8 mouse cellular contexts compared by ENCODE assay signal in the genomic region with DNA sequence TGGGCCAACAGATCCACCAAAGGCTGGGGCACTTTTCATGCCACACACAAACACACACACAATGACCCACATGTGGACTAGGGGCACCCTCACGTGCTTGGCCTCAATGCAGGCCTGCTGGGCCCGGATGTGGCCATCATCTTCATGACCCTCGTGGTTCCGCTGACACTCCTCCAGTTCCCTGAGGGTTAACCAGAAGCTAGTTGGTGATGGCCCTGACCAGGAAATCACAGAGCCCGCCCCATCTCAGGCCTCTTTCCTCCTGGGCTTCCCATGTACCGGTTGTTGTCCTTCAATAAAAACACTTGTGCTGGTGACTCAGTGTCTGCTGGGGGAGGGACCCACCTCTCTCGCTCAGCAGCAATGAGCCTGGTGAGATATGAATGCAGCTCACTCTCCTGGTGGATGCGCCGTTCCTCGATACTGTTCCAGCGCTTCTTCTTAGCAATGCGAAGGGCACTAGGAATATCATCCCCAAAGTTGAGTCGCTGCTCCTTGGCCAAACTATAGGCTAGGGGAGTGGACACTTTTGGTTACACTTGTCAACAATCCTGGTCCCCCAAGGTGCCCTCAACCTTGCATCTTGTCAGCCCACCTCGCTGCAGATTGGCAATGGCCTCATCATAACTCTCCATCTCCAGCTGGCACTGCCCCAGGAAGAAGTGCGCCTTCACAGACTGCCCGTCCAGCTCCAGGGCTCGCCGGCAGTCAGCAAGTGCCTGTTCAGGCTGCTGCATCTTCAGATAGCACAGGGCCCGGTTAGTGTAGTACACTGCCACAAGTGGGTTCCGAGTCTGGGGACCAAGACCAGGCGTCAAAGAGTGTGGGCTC. TPM values are rescaled to one million over a fixed set of nuclear protein-coding genes. Genes with fewer than 3 reads are reported as not detected.
DNase-seq lines count a peak whose midpoint lies in the region; ATAC-seq and TF ChIP-seq lines count a peak whose summit lies in the region.

No protein-coding gene starts in this region.

- peak overlapping the region; percentile 85 for H3K9ac ChIP-seq in heart, adult 2 months (ENCODE audit: low read depth, low read length)
- peak overlapping the region; percentile 76 for H3K9ac ChIP-seq in forebrain, postnatal 0 days
- peak overlapping the region; percentile 89 for H3K9ac ChIP-seq in neural tube, embryonic 11.5 days (ENCODE audit: low read length)

- H3K4me2 ChIP-seq in forebrain, postnatal 0 days (ENCODE audit: low read depth): peak overlapping the region; percentile 89
- H3K4me2 ChIP-seq in neural tube, embryonic 11.5 days (ENCODE audit: low read depth): peak overlapping the region; percentile 96

- no peak for TF ChIP-seq EP300 in heart, adult 2 months (IDR thresholded peaks at IDR 0.05; ENCODE audit: insufficient read depth, low read depth, low read length)

- no peak for TF ChIP-seq CTCF in heart, adult 2 months (IDR thresholded peaks at IDR 0.05)
- no peak for TF ChIP-seq CTCF in forebrain, postnatal 0 days (IDR thresholded peaks at IDR 0.05; ENCODE audit: low read depth)

- no peaks in the 10 kb centered on the region for H3K9me3 ChIP-seq in forebrain, postnatal 0 days (ENCODE audit: low read length)
- no peaks in the 10 kb centered on the region for H3K9me3 ChIP-seq in neural tube, embryonic 11.5 days (ENCODE audit: control insufficient read depth, low read length)

- no peaks in the 10 kb centered on the region; the same call in 1 of the 2 replicates for H3K36me3 ChIP-seq in heart, adult 2 months (ENCODE audit: control insufficient read depth, insufficient read depth, low read length)
- peaks cover 29% of the 10 kb centered on the region for H3K36me3 ChIP-seq in forebrain, postnatal 0 days (ENCODE audit: insufficient read depth)
- peaks cover 19% of the 10 kb centered on the region for H3K36me3 ChIP-seq in neural tube, embryonic 11.5 days (ENCODE audit: control insufficient read depth, insufficient read depth, low read length)

- peak overlapping the region; percentile 85 for H3K4me3 ChIP-seq in heart, adult 2 months
- peak overlapping the region; percentile 59 for H3K4me3 ChIP-seq in forebrain, postnatal 0 days (ENCODE audit: low read depth, low read length)
- peak overlapping the region; percentile 85 for H3K4me3 ChIP-seq in neural tube, embryonic 11.5 days (ENCODE audit: low read depth, low read length)

- ATAC-seq in forebrain, postnatal 0 days: no peak
- ATAC-seq in neural tube, embryonic 11.5 days (ENCODE audit: insufficient read depth, low FRiP score, low TSS enrichment): no peak

- H3K79me2 ChIP-seq in heart, adult 2 months (replicated peaks; ENCODE audit: control insufficient read depth, insufficient read depth, low read length): peaks cover 2% of the 10 kb centered on the region

- intact Hi-C loops in heart, adult 2 months (cut with DNase I): loop anchor here (5.0 kb wide), 1 partner anchor 36 kb away; the partner anchor contains the start of gene Mcrip2
- intact Hi-C loops in heart, postnatal 36 days (cut with DNase I): no loop called here

- peaks cover 23% of the 10 kb centered on the region for H3K4me1 ChIP-seq in heart, adult 2 months (ENCODE audit: control insufficient read depth, insufficient read depth, low read length)
- peaks cover 38% of the 10 kb centered on the region for H3K4me1 ChIP-seq in forebrain, postnatal 0 days (ENCODE audit: insufficient read depth)
- H3K4me1 ChIP-seq in neural tube, embryonic 11.5 days (ENCODE audit: control insufficient read depth, insufficient read depth, low read length): peaks cover 60% of the 10 kb centered on the region

- 28% methylated on average over 21 of the region's 21 CpGs for WGBS in heart, adult 2 months
- 61% methylated on average over 21 of the region's 21 CpGs for WGBS in forebrain, postnatal 0 days
- 66% methylated on average over 21 of the region's 21 CpGs for WGBS in neural tube, embryonic 11.5 days

- H3K27ac ChIP-seq in heart, adult 2 months: peak overlapping the region; percentile 100
- peak overlapping the region; percentile 93; the same call in 1 of the 2 replicates for H3K27ac ChIP-seq in forebrain, postnatal 0 days (ENCODE audit: low read depth, low read length)
- H3K27ac ChIP-seq in neural tube, embryonic 11.5 days (ENCODE audit: low read depth, low read length): no peak overlapping the region

- 0 out of 2 replicates have a peak, but pooled peaks have one; percentile 10 for TF ChIP-seq POLR2A in heart, adult 2 months (IDR thresholded peaks at IDR 0.05; ENCODE audit: insufficient read depth, low read depth, low read length)

- no peaks in the 10 kb centered on the region for H3K27me3 ChIP-seq in heart, adult 2 months (ENCODE audit: control insufficient read depth, insufficient read depth, low read length)
- H3K27me3 ChIP-seq in forebrain, postnatal 0 days (ENCODE audit: insufficient read depth, low read length): no peaks in the 10 kb centered on the region
- no peaks in the 10 kb centered on the region for H3K27me3 ChIP-seq in neural tube, embryonic 11.5 days (ENCODE audit: control insufficient read depth, insufficient read depth, low read length)

- DNase-seq in heart, adult 2 months: no peak
- no peak for DNase-seq in heart, postnatal 36 days
- peak; percentile 81 for DNase-seq in adrenal gland, postnatal 14 days
- DNase-seq in forebrain, postnatal 0 days: no peak
- peak; percentile 59 to 72 for DNase-seq in kidney, postnatal 25 days
- no peak for DNase-seq in neural tube, embryonic 11.5 days (ENCODE audit: low spot score)
- DNase-seq in left cerebral cortex, adult 9 months (ENCODE audit: low spot score in 2 of 2): no peak
- no peak for DNase-seq in natural killer cell, adult 2 months (ENCODE audit: low spot score in 2 of 2)

RNA-seq across cellular contexts. Expression of gene Stub1, which starts 1.5 kb away (rescaled TPM):
- 100 to 1,000 TPM; 105 to 129 TPM for total RNA-seq in heart, adult 2 months (2021)
- 147 and 174 TPM in 2 replicates for polyA plus RNA-seq in heart, adult 2 months (2012; rRNA removed)
- total RNA-seq in heart, postnatal 36 days (2021): 100 to 1,000 TPM; 111 to 116 TPM
- 149 and 160 TPM in 2 replicates for total RNA-seq in adrenal gland, postnatal 14 days (2021)
- total RNA-seq in forebrain, postnatal 0 days (2014; rRNA removed): 237 and 238 TPM in 2 replicates
- 314 and 324 TPM in 2 replicates for polyA plus RNA-seq in forebrain, postnatal 0 days (2015; fragmentation: Nextera tagmentation; extraction: Ambion mirVana)
- polyA plus RNA-seq in neural tube, embryonic 11.5 days (2014; fragmentation: Nextera tagmentation; extraction: Ambion mirVana): 327 and 334 TPM in 2 replicates

RNA-seq across cellular contexts. Expression of gene Jmjd8, which starts 3.0 kb away (rescaled TPM):
- total RNA-seq in heart, adult 2 months (2021): 10 to 100 TPM; 32.7 to 36.9 TPM
- polyA plus RNA-seq in heart, adult 2 months (2012; rRNA removed): 47.2 and 48.9 TPM in 2 replicates
- 10 to 100 TPM; 30.8 to 35.3 TPM for total RNA-seq in heart, postnatal 36 days (2021)
- 68.2 and 71.0 TPM in 2 replicates for total RNA-seq in adrenal gland, postnatal 14 days (2021)
- total RNA-seq in forebrain, postnatal 0 days (2014; rRNA removed): 44.3 and 52.2 TPM in 2 replicates
- 46.7 and 49.5 TPM in 2 replicates for polyA plus RNA-seq in forebrain, postnatal 0 days (2015; fragmentation: Nextera tagmentation; extraction: Ambion mirVana)
- polyA plus RNA-seq in neural tube, embryonic 11.5 days (2014; fragmentation: Nextera tagmentation; extraction: Ambion mirVana): 52.1 and 55.6 TPM in 2 replicates

RNA-seq across cellular contexts. Expression of gene Rhbdl1, which starts 5.4 kb away (rescaled TPM):
- under 1 TPM; 0.55 to 0.82 TPM for total RNA-seq in heart, adult 2 months (2021)
- 3.8 and 4.9 TPM in 2 replicates for polyA plus RNA-seq in heart, adult 2 months (2012; rRNA removed)
- 1 to 10 TPM; 1.4 to 1.9 TPM for total RNA-seq in heart, postnatal 36 days (2021)
- total RNA-seq in adrenal gland, postnatal 14 days (2021): 12.9 and 14.9 TPM in 2 replicates
- 85.4 and 90.7 TPM in 2 replicates for total RNA-seq in forebrain, postnatal 0 days (2014; rRNA removed)
- 77.6 and 83.3 TPM in 2 replicates for polyA plus RNA-seq in forebrain, postnatal 0 days (2015; fragmentation: Nextera tagmentation; extraction: Ambion mirVana)
- 4.3 and 4.4 TPM in 2 replicates for polyA plus RNA-seq in neural tube, embryonic 11.5 days (2014; fragmentation: Nextera tagmentation; extraction: Ambion mirVana)

RNA-seq across cellular contexts. Expression of gene Wdr24, which starts 8.2 kb away (rescaled TPM):
- total RNA-seq in heart, adult 2 months (2021): 10 to 100 TPM; 11.0 to 11.1 TPM
- polyA plus RNA-seq in heart, adult 2 months (2012; rRNA removed): 20.4 and 22.9 TPM in 2 replicates
- total RNA-seq in heart, postnatal 36 days (2021): 10 to 100 TPM; 10.5 to 11.4 TPM
- 17.4 and 19.5 TPM in 2 replicates for total RNA-seq in adrenal gland, postnatal 14 days (2021)
- 36.5 and 37.5 TPM in 2 replicates for total RNA-seq in forebrain, postnatal 0 days (2014; rRNA removed)
- 23.2 and 24.5 TPM in 2 replicates for polyA plus RNA-seq in forebrain, postnatal 0 days (2015; fragmentation: Nextera tagmentation; extraction: Ambion mirVana)
- 29.2 and 31.8 TPM in 2 replicates for polyA plus RNA-seq in neural tube, embryonic 11.5 days (2014; fragmentation: Nextera tagmentation; extraction: Ambion mirVana)

RNA-seq across cellular contexts. Expression of gene Gm20683, which starts 9.9 kb away (rescaled TPM):
- total RNA-seq in heart, adult 2 months (2021): 1 to 10 TPM; 2.4 to 2.9 TPM
- polyA plus RNA-seq in heart, adult 2 months (2012; rRNA removed): 13.9 and 21.6 TPM in 2 replicates
- total RNA-seq in heart, postnatal 36 days (2021): 1 to 10 TPM; 2.2 to 3.3 TPM
- total RNA-seq in adrenal gland, postnatal 14 days (2021): 10.9 and 11.8 TPM in 2 replicates
- 23.2 and 23.8 TPM in 2 replicates for total RNA-seq in forebrain, postnatal 0 days (2014; rRNA removed)
- polyA plus RNA-seq in forebrain, postnatal 0 days (2015; fragmentation: Nextera tagmentation; extraction: Ambion mirVana): 9.2 and 12.3 TPM in 2 replicates
- polyA plus RNA-seq in neural tube, embryonic 11.5 days (2014; fragmentation: Nextera tagmentation; extraction: Ambion mirVana): 1.2 and 2.9 TPM in 2 replicates

Comparison
In these comparisons a context has a peak if more than half of its experiments do, and no peak if none do; other contexts are left out.
1. DNase-seq: peak in adrenal gland, postnatal 14 days (single experiment) and kidney, postnatal 25 days (2 of 2); none in heart, adult 2 months (0 of 2), heart, postnatal 36 days (0 of 2), forebrain, postnatal 0 days (single experiment), neural tube, embryonic 11.5 days (single experiment), left cerebral cortex, adult 9 months (0 of 2) and natural killer cell, adult 2 months (0 of 2).
2. Peak in every context shown above with its lines, with median percentiles within 50 percentile points of each other: H3K4me3 ChIP-seq and H3K9ac ChIP-seq.